Mouse (Mus musculus) CH12.LX (cell line): ENCODE measurements around the gene Vps35. TPM values are rescaled to one million over a fixed set of nuclear protein-coding genes. Genes with fewer than 3 reads are reported as not detected.
A peak's percentile ranks its signal among the peaks of the same experiment; 100 is the strongest.

Experiments
- DNase-seq: peaks from one replicate; pipeline ENCODE4 v3.0.0-alpha.2; 2013; ENCODE audit errors: extremely low read depth
- H3K27ac ChIP-seq: 2 replicates; pipeline ENCODE4 v1.5.1; 2012; ENCODE audit warnings: low read depth, mild to moderate bottlenecking, control low read depth, moderate library complexity; ENCODE audit not compliant: insufficient read depth
- H3K27me3 ChIP-seq: replicated peaks from 2 replicates; pipeline ENCODE3; 2012; ENCODE audit warnings: inconsistent platforms
- H3K36me3 ChIP-seq, 2 experiments: replicated peaks in 1 of 2; 2 replicates each; pipeline versions ENCODE3 to v1.6.1; 2012; ENCODE audit warnings: inconsistent platforms in 1 of 2, low read length in 1 of 2, mild to moderate bottlenecking in 1 of 2, mixed read lengths in 1 of 2, moderate library complexity in 1 of 2; ENCODE audit not compliant: control insufficient read depth in 1 of 2, insufficient read depth in 1 of 2
- H3K4me1 ChIP-seq, 2 experiments: 2 replicates each; pipeline ENCODE4 v1.6.1; 2012; ENCODE audit warnings: inconsistent platforms in 1 of 2, moderate library complexity in 1 of 2; ENCODE audit not compliant: insufficient read depth in 2 of 2, control insufficient read depth in 1 of 2
- H3K4me2 ChIP-seq: 2 replicates; pipeline ENCODE4 v1.6.1; 2012; ENCODE audit warnings: low read depth, mild to moderate bottlenecking, control low read depth; ENCODE audit not compliant: poor library complexity, insufficient read depth, severe bottlenecking
- H3K4me3 ChIP-seq, 3 experiments: fragments of 150-350 bp in 1 of 3; sonication (generic) in 1 of 3; replicated peaks in 1 of 3; 2 replicates each; pipeline versions ENCODE3 to v1.5.1; 2011 to 2012; ENCODE audit warnings: low read depth in 2 of 3, low read length in 2 of 3, mild to moderate bottlenecking in 2 of 3, moderate library complexity in 2 of 3, control low read depth in 1 of 3, improper control_type of control experiment in 1 of 3, inconsistent platforms in 1 of 3, mixed read lengths in 1 of 3; ENCODE audit not compliant: poor library complexity in 1 of 3
- H3K79me2 ChIP-seq: replicated peaks from 2 replicates; pipeline ENCODE4 v1.6.1; 2012; ENCODE audit warnings: mild to moderate bottlenecking, moderate library complexity; ENCODE audit not compliant: control insufficient read depth, poor library complexity, insufficient read depth, severe bottlenecking; ENCODE audit errors: extremely low read depth
- H3K9ac ChIP-seq: 2 replicates; pipeline ENCODE4 v1.6.1; 2012; ENCODE audit warnings: low read depth, mild to moderate bottlenecking, control low read depth, moderate library complexity; ENCODE audit not compliant: insufficient read depth
- H3K9me3 ChIP-seq: replicated peaks from 2 replicates; pipeline ENCODE3; 2012; ENCODE audit warnings: low read length, inconsistent platforms, mixed read lengths
- BHLHE40 ChIP-seq: IDR thresholded peaks from 2 replicates; pipeline ENCODE4 v1.6.1; 2011; ENCODE audit warnings: mild to moderate bottlenecking, low read depth, low read length, improper control_type of control experiment
- CHD1 ChIP-seq: IDR thresholded peaks from 2 replicates; pipeline ENCODE4 v1.6.1; 2012; ENCODE audit warnings: low read depth, low read length, improper control_type of control experiment, inconsistent platforms
- CHD2 ChIP-seq: IDR thresholded peaks from 2 replicates; pipeline ENCODE4 v1.6.1; 2011; ENCODE audit warnings: low read length, improper control_type of control experiment
- CTCF ChIP-seq, 2 experiments: IDR thresholded peaks in 1 of 2; conservative IDR thresholded peaks in 1 of 2; 2 replicates each; pipeline ENCODE4 v1.5.1; 2011 to 2012; ENCODE audit warnings: low read depth in 2 of 2, low read length in 2 of 2, improper control_type of control experiment in 1 of 2, inconsistent platforms in 1 of 2, mild to moderate bottlenecking in 1 of 2, moderate library complexity in 1 of 2
- E2F4 ChIP-seq: IDR thresholded peaks from 2 replicates; pipeline ENCODE4 v1.6.1; 2011; ENCODE audit warnings: low read depth, low read length, improper control_type of control experiment; ENCODE audit not compliant: insufficient replicate concordance
- ELF1 ChIP-seq: IDR thresholded peaks from 2 replicates; pipeline ENCODE4 v1.6.1; 2014; ENCODE audit warnings: low read depth, mild to moderate bottlenecking, inconsistent platforms, low read length, improper control_type of control experiment
- EP300 ChIP-seq: IDR thresholded peaks from 2 replicates; pipeline ENCODE4 v1.6.1; 2011; ENCODE audit warnings: low read length, improper control_type of control experiment
- ETS1 ChIP-seq: conservative IDR thresholded peaks from 2 replicates; pipeline ENCODE4 v1.6.1; 2012; ENCODE audit warnings: low read depth, mild to moderate bottlenecking, inconsistent platforms, low read length, improper control_type of control experiment, moderate library complexity
- GABPA ChIP-seq: IDR thresholded peaks from 2 replicates; pipeline ENCODE4 v1.6.1; 2012; ENCODE audit warnings: low read depth, low read length, improper control_type of control experiment, inconsistent platforms; ENCODE audit not compliant: insufficient replicate concordance
- HCFC1 ChIP-seq: IDR thresholded peaks from 2 replicates; pipeline ENCODE4 v1.6.1; 2012; ENCODE audit warnings: low read depth, mild to moderate bottlenecking, inconsistent platforms, low read length, improper control_type of control experiment
- IRF4 ChIP-seq: IDR thresholded peaks from 2 replicates; pipeline ENCODE4 v1.6.1; 2014; ENCODE audit warnings: low read depth, mild to moderate bottlenecking, inconsistent platforms, low read length, improper control_type of control experiment
- JUN ChIP-seq: IDR thresholded peaks from 2 replicates; pipeline ENCODE4 v1.6.1; 2011; ENCODE audit warnings: low read depth, mild to moderate bottlenecking, low read length, improper control_type of control experiment, moderate library complexity; ENCODE audit not compliant: insufficient read depth
- JUND ChIP-seq: conservative IDR thresholded peaks from 2 replicates; pipeline ENCODE4 v1.6.1; 2011; ENCODE audit warnings: low read depth, low read length, improper control_type of control experiment
- KAT2A ChIP-seq: IDR thresholded peaks from 2 replicates; pipeline ENCODE4 v1.6.1; 2012; ENCODE audit warnings: low read length, improper control_type of control experiment, inconsistent platforms; ENCODE audit not compliant: insufficient replicate concordance
- MAX ChIP-seq: IDR thresholded peaks from 2 replicates; pipeline ENCODE4 v1.6.1; 2011; ENCODE audit warnings: low read length, improper control_type of control experiment
- MAZ ChIP-seq: IDR thresholded peaks from 2 replicates; pipeline ENCODE4 v1.6.1; 2012; ENCODE audit warnings: low read depth, mild to moderate bottlenecking, inconsistent platforms, low read length, improper control_type of control experiment, moderate library complexity
- MXI1 ChIP-seq: IDR thresholded peaks from 2 replicates; pipeline ENCODE4 v1.6.1; 2011; ENCODE audit warnings: mild to moderate bottlenecking, low read depth, low read length, improper control_type of control experiment
- MYC ChIP-seq: IDR thresholded peaks from 2 replicates; pipeline ENCODE4 v1.6.1; 2011; ENCODE audit warnings: low read depth, mild to moderate bottlenecking, improper control_type of control experiment, low read length
- NELFE ChIP-seq: IDR thresholded peaks from 2 replicates; pipeline ENCODE4 v1.6.1; 2011; ENCODE audit warnings: low read depth, low read length, improper control_type of control experiment
- NRF1 ChIP-seq: IDR thresholded peaks from 2 replicates; pipeline ENCODE4 v1.6.1; 2014; ENCODE audit warnings: low read depth, mild to moderate bottlenecking, inconsistent platforms, low read length, improper control_type of control experiment, moderate library complexity
- PAX5 ChIP-seq: IDR thresholded peaks from 2 replicates; pipeline ENCODE4 v1.6.1; 2012; ENCODE audit warnings: low read length, inconsistent platforms, mixed read lengths
- POLR2A ChIP-seq: IDR thresholded peaks from 2 replicates; pipeline ENCODE4 v1.6.1; 2011; ENCODE audit warnings: low read depth, mild to moderate bottlenecking, improper control_type of control experiment, low read length
- POLR2AphosphoS2 ChIP-seq: IDR thresholded peaks from 2 replicates; pipeline ENCODE4 v1.6.1; 2011; ENCODE audit warnings: low read depth, low read length, improper control_type of control experiment
- RAD21 ChIP-seq: IDR thresholded peaks from 2 replicates; pipeline ENCODE4 v1.6.1; 2011; ENCODE audit warnings: low read depth, mild to moderate bottlenecking, low read length, improper control_type of control experiment, moderate library complexity
- RCOR1 ChIP-seq: conservative IDR thresholded peaks from 2 replicates; pipeline ENCODE4 v1.6.1; 2012; ENCODE audit warnings: low read depth, mild to moderate bottlenecking, inconsistent platforms, low read length, improper control_type of control experiment
- SIN3A ChIP-seq: IDR thresholded peaks from 2 replicates; pipeline ENCODE4 v1.6.1; 2012; ENCODE audit warnings: low read length, improper control_type of control experiment, inconsistent platforms
- SMC3 ChIP-seq: IDR thresholded peaks from 2 replicates; pipeline ENCODE4 v1.6.1; 2011; ENCODE audit warnings: low read depth, low read length, improper control_type of control experiment
- TBP ChIP-seq: conservative IDR thresholded peaks from 2 replicates; pipeline ENCODE4 v1.6.1; 2011; ENCODE audit warnings: low read depth, low read length, improper control_type of control experiment
- TCF12 ChIP-seq: IDR thresholded peaks from 2 replicates; pipeline ENCODE4 v1.6.1; 2014; ENCODE audit warnings: low read depth, mild to moderate bottlenecking, inconsistent platforms, low read length, improper control_type of control experiment
- UBTF ChIP-seq: IDR thresholded peaks from 2 replicates; pipeline ENCODE4 v1.6.1; 2012; ENCODE audit warnings: low read depth, mild to moderate bottlenecking, inconsistent platforms, low read length, improper control_type of control experiment, moderate library complexity
- USF1 ChIP-seq: IDR thresholded peaks from 2 replicates; pipeline ENCODE4 v1.6.1; 2014; ENCODE audit warnings: low read depth, mild to moderate bottlenecking, inconsistent platforms, low read length, improper control_type of control experiment
- USF2 ChIP-seq: conservative IDR thresholded peaks from 2 replicates; pipeline ENCODE4 v1.6.1; 2011; ENCODE audit warnings: low read depth, low read length, improper control_type of control experiment
- ZC3H11A ChIP-seq: IDR thresholded peaks from 2 replicates; pipeline ENCODE4 v1.6.1; 2012; ENCODE audit warnings: low read depth, mild to moderate bottlenecking, inconsistent platforms, low read length, improper control_type of control experiment
- ZKSCAN1 ChIP-seq: IDR thresholded peaks from 2 replicates; pipeline ENCODE4 v1.6.1; 2012; ENCODE audit warnings: low read depth, inconsistent platforms, low read length, improper control_type of control experiment, borderline replicate concordance
- ZMIZ1 ChIP-seq: IDR thresholded peaks from 2 replicates; pipeline ENCODE4 v1.6.1; 2012; ENCODE audit warnings: low read depth, mild to moderate bottlenecking, inconsistent platforms, low read length, improper control_type of control experiment
- ZNF384 ChIP-seq: IDR thresholded peaks from 2 replicates; pipeline ENCODE4 v1.6.1; 2012; ENCODE audit warnings: low read depth, low read length, improper control_type of control experiment, inconsistent platforms
- dilution Hi-C: fragments of 300-500 bp; cut with MboI; formaldehyde crosslinking; loops from 2 replicates; pipeline ENCODE4 v1.14.3; 2020; ENCODE audit warnings: low sequenced_read_pairs; ENCODE audit not compliant: extremely low pct_unique_long_range_greater_than_20kb, extremely low pct_ligation_motif_present
- in situ Hi-C: fragments of 300-500 bp; cut with MboI; formaldehyde crosslinking; loops from 3 replicates; pipeline ENCODE4 v1.14.3; 2019; ENCODE audit warnings: low sequenced_read_pairs, low pct_ligation_motif_present, low pct_unique_long_range_greater_than_20kb, mixed read lengths
- polyA plus RNA-seq: library from polyadenylated mRNA; unstranded; fragments of >175 nt; gene quantifications from 2 replicates; pipeline ENCODE4 v1.2.1, GENCODE M21; 2012; ENCODE audit warnings: low read depth; ENCODE audit not compliant: insufficient read length
- total RNA-seq, 2 experiments: library from RNA; depleted of rRNA; stranded (reverse); fragments of 300-350 nt in 1 of 2; fragments of >200 nt in 1 of 2; gene quantifications; 2 replicates each; pipeline ENCODE4 v1.2.3; 2012 to 2014

The Vps35 gene
- total and polyA plus RNA-seq, 3 experiments: 79.8 to 163 (median 99.2) TPM

GRCm38 (mm10) chr8:85311743-85312142 is 12.1 kb upstream of the Vps35 start:
- dilution Hi-C loops: no loop called here
- in situ Hi-C loops: loop anchor here (5.0 to 25.0 kb wide), 2 partner anchors 91 to 226 kb away; no protein-coding TSS in a partner anchor

GRCm38 (mm10) chr8:85308564-85308963 is 9.0 kb upstream of the Vps35 start:
- Histone ChIP-seq H3K36me3 (peaks cover 26 to 57% of the 10 kb centered on the region in 2 experiments), H3K27me3 (no peaks in the 10 kb centered on the region), H3K4me1 (peaks cover 0 to 2% of the 10 kb centered on the region in 2 experiments; a peak in 2 of 4 replicates), H3K27ac (no peak overlapping the region), H3K4me3 (no peak overlapping the region), H3K9ac (no peak overlapping the region), H3K79me2 (peaks cover 3% of the 10 kb centered on the region; the same call in 1 of the 2 replicates), H3K9me3 (no peaks in the 10 kb centered on the region), H3K4me2 (no peak overlapping the region)
- no peak for DNase-seq
- dilution Hi-C loops: no loop called here
- in situ Hi-C loops: loop anchor here (25.0 kb wide), 1 partner anchor 229 kb away; no protein-coding TSS in a partner anchor
- TF ChIP-seq JUN (no peak), CHD2 (no peak), USF2 (no peak), ZNF384 (no peak), RCOR1 (no peak), CHD1 (no peak), POLR2A (no peak), USF1 (no peak), MYC (no peak), TBP (no peak), PAX5 (no peak), HCFC1 (no peak), KAT2A (no peak), E2F4 (no peak), ZKSCAN1 (no peak), JUND (no peak), GABPA (no peak), ETS1 (no peak)

More at GRCm38 (mm10) chr8:85311743-85312142, 12.1 kb upstream of the Vps35 start:
- peaks cover 3% of the 10 kb centered on the region for H3K9me3 ChIP-seq
- no peak for TF ChIP-seq EP300
- TF ChIP-seq ETS1: no peak
- TF ChIP-seq NRF1: no peak
- no peak for TF ChIP-seq CHD2
- TF ChIP-seq ZMIZ1: no peak
- TF ChIP-seq USF1: no peak
- no peak for TF ChIP-seq IRF4
- TF ChIP-seq CTCF (conservative IDR thresholded peaks at IDR 0.05 in 1 of 2, IDR thresholded peaks at IDR 0.05 in 1 of 2; ENCODE audit: low read depth in 2 of 2, low read length in 2 of 2): peak in 1 of 2 experiments; percentile 80; a peak in 3 of 4 replicates
- no peak for TF ChIP-seq UBTF
- TF ChIP-seq GABPA: no peak
- TF ChIP-seq SIN3A: no peak
- peak; percentile 65 for TF ChIP-seq SMC3
- peak; percentile 60 for TF ChIP-seq RAD21
- TF ChIP-seq ZKSCAN1: no peak
- TF ChIP-seq MAX: no peak
- TF ChIP-seq KAT2A: no peak
- no peak for TF ChIP-seq TCF12
- no peak for TF ChIP-seq NELFE
- TF ChIP-seq ZC3H11A: peak; percentile 8; the same call in 1 of the 2 replicates
- TF ChIP-seq ELF1: no peak
- TF ChIP-seq HCFC1: no peak
- no peak for TF ChIP-seq TBP
- TF ChIP-seq MAZ: no peak
- TF ChIP-seq POLR2AphosphoS2: no peak
- no peak for TF ChIP-seq MXI1
- no peak for TF ChIP-seq PAX5
- TF ChIP-seq ZNF384: peak; percentile 96
- TF ChIP-seq RCOR1: no peak
- no peak for TF ChIP-seq JUND
- no peak for TF ChIP-seq USF2
- no peak for TF ChIP-seq JUN
- TF ChIP-seq MYC: peak; percentile 82
- no peak for TF ChIP-seq CHD1
- no peak for TF ChIP-seq BHLHE40
- TF ChIP-seq POLR2A: no peak
- peaks cover 7 to 28% of the 10 kb centered on the region in 2 experiments for H3K36me3 ChIP-seq
- no peak overlapping the region for H3K9ac ChIP-seq
- H3K79me2 ChIP-seq: no peaks in the 10 kb centered on the region
- peak; percentile 42 for DNase-seq
- H3K4me1 ChIP-seq: no peaks in the 10 kb centered on the region
- H3K4me2 ChIP-seq: no peak overlapping the region
- H3K27ac ChIP-seq: no peak overlapping the region
- no peak overlapping the region for H3K4me3 ChIP-seq
- H3K27me3 ChIP-seq: no peaks in the 10 kb centered on the region
